Mouse (Mus musculus) erythroblast, adult 5-6 weeks (primary cell): ENCODE measurements around the gene Psen2. TPM values are rescaled to one million over a fixed set of nuclear protein-coding genes. Genes with fewer than 3 reads are reported as not detected.

ENCODE experiments used
- ATAC-seq: replicated peaks from 2 replicates; pipeline ENCODE4 v1.8.0; 2016; ENCODE audit warnings: moderate number of reproducible peaks, mild to moderate bottlenecking, moderate TSS enrichment, inconsistent platforms; ENCODE audit not compliant: poor library complexity, low FRiP score, severe bottlenecking
- total RNA-seq, 2 experiments: library from RNA; stranded (forward) in 1 of 2; stranded (reverse) in 1 of 2; fragments of 150-400 nt in 1 of 2; fragments of 200-764, 138-1000 nt in 1 of 2; gene quantifications; 2 replicates each; pipeline versions ENCODE4 v1.2.3 to v1.2.4; 2015 to 2017; ENCODE audit warnings: low replicate concordance in 2 of 2

The Psen2 gene
- total RNA-seq, 2 experiments from 2014 or later: 7.4 to 7.9 TPM

DNA sequence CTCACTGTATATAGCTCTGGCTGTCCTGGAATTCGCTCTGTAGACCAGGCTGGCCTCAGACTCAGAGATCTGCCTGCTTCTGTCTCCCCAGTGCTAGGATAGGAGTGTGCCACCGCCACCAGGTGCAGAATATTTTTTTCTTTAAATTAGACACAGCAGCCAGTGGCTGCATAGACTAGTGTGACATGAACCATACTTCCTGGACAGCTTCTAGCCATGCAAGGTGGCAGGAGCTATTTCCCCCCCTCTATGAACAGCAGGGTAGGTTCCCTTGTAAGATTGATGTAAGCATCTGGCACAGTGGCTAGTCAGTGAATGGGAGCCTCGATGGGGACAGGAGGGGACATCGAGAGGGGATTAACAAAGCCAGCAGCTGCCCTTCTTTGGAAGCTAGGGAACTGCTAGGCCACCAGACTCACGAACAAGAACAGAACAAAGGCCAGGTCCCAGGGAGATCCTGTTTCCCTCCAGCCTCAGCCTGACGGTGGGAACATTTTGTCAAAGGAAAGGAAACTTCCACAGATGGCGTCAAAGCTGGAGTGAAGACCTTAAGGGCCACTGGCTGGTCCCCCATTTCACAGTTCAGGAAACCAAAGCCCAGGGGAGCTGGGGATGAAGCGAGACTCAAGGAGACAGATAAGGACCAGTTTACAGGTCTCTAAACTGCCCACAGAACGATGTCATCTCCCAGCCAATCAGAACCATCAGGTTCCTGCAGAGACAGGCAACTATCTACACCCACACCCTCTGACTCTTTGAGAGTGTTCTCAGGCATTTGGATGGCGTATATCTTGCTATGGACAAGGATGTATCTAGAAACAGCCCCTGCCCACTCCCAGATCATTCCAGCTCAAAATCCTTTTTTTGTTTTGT is 11.8 kb downstream of the Psen2 start:
- no peak for ATAC-seq

DNA sequence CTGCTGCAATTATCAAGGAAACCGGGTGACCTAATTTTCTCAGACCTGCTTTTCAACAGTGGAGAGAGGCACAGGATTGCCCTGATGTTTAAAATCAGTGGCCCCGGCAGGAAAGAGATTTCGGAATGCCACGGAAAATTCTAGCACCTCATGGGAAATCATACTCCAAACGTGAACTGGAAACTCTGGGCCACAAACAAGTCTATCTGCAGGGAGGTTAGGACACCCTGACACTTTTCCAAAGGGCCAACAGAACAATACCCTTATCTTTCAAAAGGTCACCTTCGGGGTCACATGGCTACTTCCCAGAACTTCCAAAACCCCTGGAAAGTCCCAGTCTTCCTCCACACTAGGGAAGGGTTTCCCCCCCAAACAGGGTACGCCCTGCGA is 12.8 kb downstream of the Psen2 start:
- no peak for ATAC-seq

DNA sequence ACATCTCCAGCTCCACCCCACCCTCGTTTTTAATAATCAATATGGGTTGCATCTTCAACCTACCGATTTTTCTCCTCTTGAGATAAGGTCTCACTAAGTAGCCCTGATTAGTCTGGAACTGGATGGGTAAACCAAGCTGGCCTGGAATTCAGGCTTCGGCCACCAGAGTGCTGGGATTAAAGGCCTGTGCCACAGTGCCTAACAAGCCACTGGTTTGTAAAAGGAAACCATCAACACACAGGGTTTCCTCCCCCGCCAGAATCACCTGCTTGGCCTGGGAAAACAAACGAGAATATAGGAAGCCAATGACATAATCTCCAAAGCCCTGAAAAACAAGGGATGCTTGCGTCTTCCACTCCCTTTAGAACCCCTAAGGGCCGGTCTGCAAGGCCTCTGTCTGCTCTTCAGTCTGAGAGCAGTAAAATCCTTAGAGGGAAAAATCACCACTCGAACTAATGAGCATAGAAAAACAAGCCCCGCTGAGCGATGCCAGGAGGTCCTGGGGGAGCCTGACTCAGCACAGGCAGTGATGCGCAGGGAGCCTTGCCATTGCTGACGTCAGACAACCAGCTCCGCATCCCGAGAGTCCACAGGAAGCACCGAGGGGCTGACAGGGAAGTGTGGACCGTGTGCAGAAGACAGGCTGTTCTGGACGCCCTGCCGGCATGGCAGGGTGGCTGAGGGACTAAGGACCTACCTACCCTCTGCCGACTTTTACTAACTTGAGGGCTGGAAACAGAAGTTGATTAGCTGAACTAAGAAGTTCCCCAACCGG is 13.4 kb downstream of the Psen2 start:
- peak; percentile 60; the same call in 1 of the 2 replicates for ATAC-seq

DNA sequence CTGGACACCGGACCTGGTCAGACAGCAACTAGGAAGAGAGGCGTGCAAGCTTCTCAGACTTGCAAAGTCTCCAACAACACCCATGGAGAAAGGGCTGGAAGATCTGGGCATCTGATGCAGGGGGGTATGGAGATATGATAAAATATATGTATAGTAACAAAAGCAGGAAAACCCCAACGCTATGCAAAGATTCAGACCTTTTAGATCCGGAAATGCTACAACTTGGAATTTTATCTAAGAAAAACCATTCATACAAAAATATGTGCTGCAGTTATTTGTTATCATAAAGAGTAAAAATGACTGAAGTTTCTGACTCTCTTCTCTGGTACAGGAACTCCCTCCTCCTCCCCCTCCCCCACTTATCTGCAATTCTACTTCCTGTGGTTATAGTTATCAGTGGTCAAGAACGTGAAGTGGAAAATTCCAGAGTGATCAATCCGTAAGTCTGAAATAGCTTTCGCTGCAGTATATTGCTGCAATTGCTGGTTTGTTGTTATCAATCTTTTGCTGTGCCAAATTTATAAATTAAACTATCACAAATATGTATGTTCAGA is 14.6 kb downstream of the Psen2 start:
- no peak for ATAC-seq

DNA sequence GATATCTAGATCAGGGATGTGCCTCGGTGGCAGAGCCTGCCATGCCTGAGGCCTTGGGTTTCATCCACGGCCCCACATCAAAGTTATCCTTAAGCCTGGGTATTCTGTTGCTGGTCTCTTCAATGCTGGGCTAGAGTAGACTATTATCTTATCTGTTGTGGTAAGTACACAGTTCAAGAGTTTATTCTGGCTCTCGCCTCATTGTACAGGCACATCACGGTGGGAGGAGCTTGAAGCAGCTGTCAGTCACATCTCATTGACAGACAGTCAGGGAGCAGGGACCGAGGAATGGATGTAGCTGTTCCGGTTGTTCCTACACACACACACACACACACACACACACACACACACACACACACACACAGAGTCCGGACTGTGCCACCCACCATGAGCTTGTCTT is 15.3 kb downstream of the Psen2 start:
- ATAC-seq: no peak

DNA sequence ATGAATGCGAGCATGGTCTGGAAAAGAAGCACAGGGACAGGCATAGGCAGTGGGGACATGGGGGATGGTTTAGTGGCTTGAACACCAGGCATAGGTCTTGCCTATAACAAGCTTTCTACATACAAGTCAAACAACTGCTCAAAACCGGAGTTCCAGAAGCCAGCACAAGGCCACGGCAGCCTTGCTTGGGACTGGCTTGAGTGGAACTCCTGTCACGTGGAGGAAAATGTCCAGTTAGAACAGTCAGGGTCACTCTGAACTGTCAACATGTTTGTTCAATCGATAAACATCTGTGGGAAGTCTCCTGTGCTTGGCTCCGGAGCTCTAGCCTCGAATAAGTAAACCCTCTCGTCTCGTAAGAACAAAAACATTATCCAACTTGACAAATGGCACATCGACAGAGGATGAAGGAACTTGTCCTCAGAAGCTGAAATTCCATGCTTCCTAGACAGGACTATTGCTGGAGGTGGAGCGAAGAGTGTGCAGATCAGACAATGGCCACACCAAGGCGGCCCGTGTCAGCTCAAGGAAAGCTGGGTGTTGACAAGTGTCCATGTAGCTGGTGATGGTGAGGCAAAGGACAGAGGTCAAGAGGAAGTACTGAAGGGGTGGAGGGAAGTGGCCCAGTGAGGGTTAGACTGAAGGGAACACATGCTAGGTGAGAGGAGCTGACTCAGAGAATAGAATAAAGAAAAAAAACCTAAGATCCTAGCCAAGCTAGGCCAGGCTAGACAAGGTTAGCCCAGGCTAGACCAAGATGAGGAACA is 17.3 kb downstream of the Psen2 start:
- ATAC-seq: no peak

DNA sequence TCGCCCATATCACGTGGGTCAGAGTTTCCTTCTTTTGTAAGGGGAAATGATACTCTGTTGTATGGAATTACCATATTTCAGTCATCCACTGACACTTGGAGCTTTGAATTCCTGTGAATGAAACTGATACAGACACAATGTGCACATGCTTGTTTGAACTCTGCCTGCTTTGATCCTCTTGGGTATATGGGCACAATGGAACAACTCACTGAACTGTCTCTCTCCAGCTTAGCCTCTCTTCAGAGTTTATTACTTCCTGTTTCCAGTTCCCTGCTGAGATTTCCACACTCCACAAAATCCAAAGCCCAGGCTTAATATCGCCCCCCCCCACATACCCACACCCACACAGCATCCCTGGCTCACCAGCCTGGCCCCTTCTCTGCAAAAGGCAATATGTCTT is 31.5 kb downstream of the Psen2 start:
- ATAC-seq: no peak

DNA sequence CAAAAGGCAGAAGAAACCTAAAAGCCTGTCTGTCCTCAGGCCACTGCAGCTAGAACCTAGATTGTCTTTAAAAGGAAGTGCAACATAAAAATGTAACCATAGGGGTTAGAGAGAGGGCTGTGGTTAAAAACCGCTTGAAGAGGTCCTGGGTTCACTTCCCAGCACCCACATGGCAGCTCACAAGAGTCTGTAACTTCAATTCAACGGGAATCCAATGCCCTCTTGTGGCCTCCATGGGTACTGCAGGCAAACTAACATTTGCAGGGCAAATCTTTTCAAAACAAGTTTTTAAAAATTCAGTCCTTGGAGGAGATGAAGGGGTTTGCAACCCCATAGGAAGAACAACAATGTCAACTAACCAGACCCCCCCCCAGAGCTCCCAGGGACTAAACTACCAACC is 32.7 kb downstream of the Psen2 start:
- no peak for ATAC-seq

DNA sequence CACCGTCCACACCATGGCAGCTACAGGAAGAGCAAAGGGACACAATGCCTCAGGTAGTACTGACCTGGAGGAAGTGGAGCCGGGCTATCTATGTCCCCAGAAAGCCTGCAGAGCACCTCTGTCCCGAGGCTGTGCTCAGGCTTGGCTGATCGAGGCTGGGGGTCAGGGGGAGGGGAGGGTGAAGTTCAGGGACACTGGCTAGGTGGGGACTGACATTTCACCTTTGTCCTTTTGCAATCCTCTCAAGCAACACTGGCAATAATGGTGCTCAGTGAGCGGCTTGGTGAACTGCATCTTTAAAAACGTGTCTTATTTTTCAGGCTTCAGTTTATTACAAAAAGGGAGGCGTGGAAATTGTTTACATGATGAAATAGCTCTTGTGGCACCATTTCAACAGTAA is 33.3 kb downstream of the Psen2 start:
- no peak for ATAC-seq

DNA sequence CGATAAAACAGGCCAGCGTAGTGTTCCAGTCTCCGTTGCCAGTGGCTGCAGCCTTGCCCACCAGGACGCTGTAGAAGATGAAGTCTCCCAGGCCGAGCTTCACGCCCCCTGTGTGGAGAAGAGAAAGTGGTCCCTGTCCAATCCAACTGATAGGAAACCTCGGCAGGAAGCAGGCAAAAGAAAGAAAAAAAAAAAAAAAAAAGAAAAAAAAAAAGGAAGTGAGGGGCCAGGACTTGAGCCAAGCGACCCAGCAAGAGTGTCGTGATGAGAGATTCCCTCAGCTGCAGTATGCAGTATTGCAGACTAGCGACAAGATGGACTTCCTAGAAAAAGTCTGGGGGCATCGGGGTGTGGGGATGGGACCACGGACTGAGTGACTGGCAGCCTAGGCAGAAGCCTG is 34.4 kb downstream of the Psen2 start:
- no peak for ATAC-seq

DNA sequence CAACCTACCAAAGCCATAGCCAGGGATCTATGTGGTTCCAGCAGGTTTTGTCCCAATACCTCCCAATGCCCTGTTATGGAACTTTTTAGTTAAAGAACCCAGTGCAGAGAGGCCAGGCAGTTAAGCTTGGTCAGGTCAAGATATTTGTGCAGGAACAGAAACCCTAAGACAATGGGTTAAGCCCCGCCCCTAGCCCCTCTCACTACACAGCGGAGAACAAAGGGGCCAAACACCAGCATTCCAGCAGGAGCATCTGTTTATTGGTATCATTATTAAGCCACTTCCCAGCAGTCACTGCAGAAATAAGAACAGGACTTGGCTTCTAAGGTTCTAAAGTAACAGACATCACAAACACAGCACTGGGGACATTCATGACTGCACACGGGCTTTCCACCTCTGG is 36.5 kb downstream of the Psen2 start:
- no peak for ATAC-seq

DNA sequence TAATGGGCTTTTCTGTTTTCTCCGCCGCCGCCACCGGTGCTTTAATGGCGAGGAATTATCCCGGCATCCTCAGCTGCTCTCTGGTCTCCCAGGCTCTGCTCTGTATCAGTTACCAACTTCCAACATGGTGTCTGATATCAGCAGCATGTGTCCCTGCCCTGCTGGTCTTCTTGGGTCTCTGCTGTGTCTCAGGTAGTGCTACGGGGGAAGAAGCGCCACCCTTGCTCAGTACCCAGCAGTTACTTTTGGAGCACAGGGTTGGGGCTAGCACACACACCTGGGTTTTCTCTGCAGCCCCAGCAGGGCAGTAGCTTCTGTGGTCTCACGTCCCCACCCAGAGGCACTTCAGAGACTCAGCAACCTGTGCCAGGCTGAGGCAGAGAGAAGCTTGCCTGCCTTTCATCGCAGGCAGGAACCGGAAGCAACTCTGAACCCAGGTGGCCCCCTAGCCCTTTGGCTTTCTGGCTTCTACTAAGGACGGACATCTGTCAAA is 37.0 kb downstream of the Psen2 start:
- peak; percentile 85 for ATAC-seq

DNA sequence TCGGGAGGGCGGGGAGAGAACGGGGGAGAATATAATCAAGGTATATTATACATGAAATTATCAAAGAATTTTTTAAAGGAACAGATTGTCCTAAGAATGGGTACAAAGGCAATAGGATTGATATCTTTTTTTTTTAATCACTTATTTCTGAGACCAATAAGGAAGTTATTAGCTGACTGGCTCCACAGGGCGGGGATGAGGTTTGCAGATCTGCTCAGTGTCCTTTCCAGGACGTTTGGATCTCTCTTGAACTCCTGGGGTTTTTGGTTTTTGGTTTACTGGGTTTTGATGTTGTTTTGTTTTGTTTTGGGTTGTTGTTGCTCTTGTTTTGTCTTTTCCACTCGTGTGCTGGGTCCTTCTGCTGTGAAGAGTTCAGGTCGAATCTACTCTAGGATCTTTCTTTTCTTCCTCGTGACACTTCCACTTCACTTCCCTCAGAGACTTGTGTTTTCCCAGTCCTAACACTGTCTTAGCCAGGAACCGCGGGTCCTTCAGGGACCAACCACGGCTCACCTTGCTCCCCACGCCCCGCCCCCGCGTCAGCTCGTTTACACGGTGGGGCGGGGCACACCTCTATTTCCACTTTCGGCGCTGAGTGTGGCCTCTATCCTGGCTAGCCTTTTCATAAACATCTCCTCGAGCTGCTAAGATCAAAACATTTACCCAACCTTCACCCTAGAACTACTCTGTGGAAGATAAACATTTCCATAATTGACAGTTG is 37.6 kb downstream of the Psen2 start:
- peak; percentile 96 for ATAC-seq

DNA sequence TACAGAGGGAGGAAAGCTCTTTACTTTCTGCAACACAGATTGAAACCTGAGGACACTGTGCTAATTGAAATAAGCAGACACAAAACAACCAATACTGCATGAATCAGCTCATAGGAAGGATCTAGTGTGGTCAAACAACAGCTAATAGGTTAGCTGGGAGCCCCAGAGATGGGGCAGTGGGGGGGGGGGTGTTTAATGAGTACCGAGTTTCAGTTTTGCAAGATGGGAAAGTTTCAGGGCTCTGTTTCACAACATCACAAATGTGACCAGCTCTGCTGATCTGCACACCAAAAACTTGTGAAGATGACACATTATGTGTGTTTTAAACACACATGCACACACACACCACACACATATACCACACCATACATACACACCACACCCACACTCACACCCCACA is 41.2 kb downstream of the Psen2 start:
- ATAC-seq: no peak

DNA sequence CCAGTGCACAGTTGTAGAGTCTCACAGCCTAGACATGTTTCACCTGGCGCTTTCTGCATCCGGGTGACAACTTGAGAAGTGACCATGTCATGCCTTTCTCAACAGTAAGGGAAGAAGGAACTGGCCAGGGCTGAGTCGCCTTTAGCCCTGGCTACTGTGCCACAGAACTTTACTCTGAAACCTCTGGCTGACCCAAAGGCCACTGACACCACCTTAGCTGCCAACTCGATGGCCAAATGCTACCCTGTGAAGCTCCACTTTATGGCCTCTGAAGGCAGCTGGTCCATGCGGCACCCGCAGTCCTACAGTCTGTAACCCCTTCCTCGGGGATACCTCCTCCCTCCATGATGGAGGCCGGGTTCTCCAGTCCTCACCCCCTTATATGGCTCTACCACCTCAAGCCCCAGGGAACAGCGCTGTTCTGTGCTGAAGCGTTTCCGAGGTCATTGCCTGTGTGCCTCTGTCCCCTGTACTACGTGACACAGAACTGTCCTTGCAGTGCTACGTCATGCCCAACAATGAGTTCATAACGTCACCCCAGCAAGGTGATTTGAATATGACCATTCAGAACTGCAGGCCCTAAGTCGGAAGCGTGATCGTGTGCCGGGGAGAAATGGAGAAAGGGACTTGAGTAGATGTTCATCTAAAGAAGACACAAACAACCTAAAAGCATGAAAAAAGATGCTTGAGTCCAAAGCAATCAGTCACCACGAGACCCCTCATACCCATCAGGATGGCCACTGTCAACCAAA is 42.3 kb downstream of the Psen2 start:
- ATAC-seq: no peak

DNA sequence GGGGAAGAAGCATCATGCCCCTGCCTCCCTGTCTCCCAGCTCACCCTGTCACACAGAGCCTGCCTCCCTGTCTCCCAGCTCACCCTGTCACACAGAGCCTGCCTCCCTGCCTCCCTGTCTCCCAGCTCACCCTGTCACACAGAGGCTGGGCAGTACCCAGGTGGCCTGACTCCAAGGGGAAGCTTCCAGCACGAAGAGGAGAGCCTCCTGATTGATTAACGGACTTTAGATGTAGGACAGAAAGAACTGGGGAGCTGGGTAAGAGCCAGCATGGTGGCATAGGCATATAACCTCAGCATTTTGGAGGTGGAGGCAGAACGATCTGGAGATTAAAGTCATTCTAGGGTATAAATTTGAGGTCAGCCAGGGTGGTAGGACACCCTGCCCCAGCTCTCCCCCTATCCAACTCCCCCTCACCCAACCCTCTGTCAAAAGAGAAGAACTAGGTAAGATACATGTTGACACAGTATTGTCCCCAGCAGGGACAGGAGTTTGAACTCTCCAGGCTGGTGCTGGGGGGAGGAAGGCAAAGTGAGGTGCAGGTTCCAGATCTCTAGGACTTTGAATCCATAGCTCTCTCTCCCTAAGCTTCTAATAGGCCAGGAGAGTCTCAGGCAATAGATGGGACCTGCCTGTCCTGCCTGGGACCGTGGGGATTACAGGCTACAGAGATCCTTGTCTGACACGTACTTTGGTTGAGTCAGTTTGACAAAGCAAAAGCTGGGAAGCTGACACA is 46.5 kb downstream of the Psen2 start:
- ATAC-seq: no peak

DNA sequence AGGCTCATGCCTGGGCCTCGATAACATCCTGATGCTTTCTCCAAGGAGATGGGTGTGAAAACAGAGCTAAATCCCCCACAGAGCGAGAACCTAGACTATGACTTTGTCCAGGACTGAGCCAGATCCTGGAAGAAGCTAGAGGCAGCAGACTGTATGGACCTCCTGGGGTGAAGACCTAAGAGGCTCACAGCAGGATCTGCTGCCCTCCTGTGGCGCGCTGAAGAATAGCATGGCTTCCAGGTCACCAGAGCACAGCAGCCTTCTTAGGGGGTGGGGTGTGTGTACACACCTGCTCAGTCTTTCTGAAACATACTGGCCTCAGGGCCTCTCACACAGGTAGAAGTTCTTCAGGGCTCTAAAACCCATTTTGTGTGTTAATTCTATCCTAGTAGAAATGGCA is 48.2 kb downstream of the Psen2 start:
- peak; percentile 92 for ATAC-seq

DNA sequence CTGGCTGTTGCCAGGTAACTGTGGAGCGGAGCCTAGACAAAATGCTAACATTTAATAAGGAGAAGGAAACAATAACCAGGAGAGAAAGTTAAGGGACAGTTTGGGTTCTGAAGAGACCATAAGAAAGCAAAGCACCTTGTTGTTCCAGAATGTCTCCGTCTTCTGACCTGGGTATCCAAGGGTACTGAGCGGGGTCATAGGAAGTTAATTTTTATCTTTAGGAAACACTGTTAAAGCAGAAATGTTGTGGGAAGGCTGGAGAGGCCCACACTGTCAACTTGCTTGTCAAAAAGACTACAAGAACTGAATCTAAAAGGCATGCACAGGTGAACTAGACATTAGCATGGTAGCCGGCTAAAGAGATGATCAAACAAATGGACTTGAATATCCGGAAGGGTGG is 50.3 kb downstream of the Psen2 start:
- ATAC-seq: no peak
